Mouse (Mus musculus) limb, embryonic 14.5 days (tissue): ENCODE data around the gene Klk7. TPM values are rescaled to one million over a fixed set of nuclear protein-coding genes. Genes with fewer than 3 reads are reported as not detected.

Experiments used
- ATAC-seq: fragments of 200-750 bp; cut with Nextera tagmentation; 2 replicates; pipeline ENCODE4 v1.8.0; 2017; ENCODE audit warnings: low read depth, moderate number of reproducible peaks, moderate TSS enrichment; ENCODE audit not compliant: low FRiP score
- DNase-seq: peaks from one replicate; pipeline ENCODE4 v3.0.0-alpha.2; 2015; ENCODE audit warnings: low spot score
- H3K27ac ChIP-seq: fragments of 300-500 bp; sonication (generic); replicated peaks from 2 replicates; pipeline ENCODE4 v1.5.1; 2014; ENCODE audit warnings: low read depth, mild to moderate bottlenecking, low read length, moderate library complexity, mixed read lengths
- H3K27me3 ChIP-seq: fragments of 300-500 bp; sonication (generic); 2 replicates; pipeline ENCODE4 v1.6.1; 2014; ENCODE audit warnings: low read length, mixed read lengths; ENCODE audit not compliant: control insufficient read depth, insufficient read depth
- H3K36me3 ChIP-seq: fragments of 300-500 bp; sonication (generic); 2 replicates; pipeline ENCODE4 v1.6.1; 2014; ENCODE audit warnings: mild to moderate bottlenecking, low read length, moderate library complexity, mixed read lengths; ENCODE audit not compliant: control insufficient read depth, insufficient read depth
- H3K4me1 ChIP-seq: fragments of 300-500 bp; sonication (generic); 2 replicates; pipeline ENCODE4 v1.6.1; 2014; ENCODE audit warnings: antibody characterized with exemption, low read length, mixed read lengths; ENCODE audit not compliant: control insufficient read depth, insufficient read depth
- H3K4me2 ChIP-seq: fragments of 300-500 bp; sonication (generic); replicated peaks from 2 replicates; pipeline ENCODE4 v1.6.1; 2014; ENCODE audit warnings: low read depth, mild to moderate bottlenecking, low read length, moderate library complexity; ENCODE audit not compliant: severe bottlenecking
- H3K4me3 ChIP-seq: fragments of 300-500 bp; sonication (generic); replicated peaks from 2 replicates; pipeline ENCODE4 v1.5.1; 2014; ENCODE audit warnings: low read length
- H3K9ac ChIP-seq: fragments of 300-500 bp; sonication (generic); 2 replicates; pipeline ENCODE4 v1.6.1; 2014; ENCODE audit warnings: mild to moderate bottlenecking, low read depth, low read length, moderate library complexity; ENCODE audit not compliant: severe bottlenecking
- H3K9me3 ChIP-seq: fragments of 300-500 bp; sonication (generic); 2 replicates; pipeline ENCODE4 v1.6.1; 2016; ENCODE audit warnings: low read length; ENCODE audit not compliant: control insufficient read depth
- POLR2A ChIP-seq: fragments of 200-500 bp; IDR thresholded peaks from 2 replicates; pipeline ENCODE4 v1.8.0; 2012; ENCODE audit warnings: inconsistent platforms, mild to moderate bottlenecking, moderate library complexity, borderline replicate concordance; ENCODE audit not compliant: insufficient read depth, insufficient read length; ENCODE audit errors: extremely low read depth
- WGBS: fragments of 180-500 bp; shearing (Covaris S2); extraction: QIAGEN DNeasy Blood & Tissue Kit; methylation state at CpG from one replicate; pipeline ENCODE4 v1.1.7; 2014; 5-methylcytosine and 5-hydroxymethylcytosine counted together
- polyA plus RNA-seq, 2 experiments: library from polyadenylated mRNA; depleted of rRNA in 1 of 2; stranded (reverse) in 1 of 2; unstranded in 1 of 2; fragments of >200 nt; fragmentation: Nextera tagmentation in 1 of 2; extraction: Ambion mirVana in 1 of 2; gene quantifications; 2 replicates each; pipeline versions ENCODE4 v1.2.1 to v1.2.3; 2012 to 2014

Gene Klk7
- polyA plus RNA-seq, 2 experiments, result 0.12 to 0.21 TPM

DNA sequence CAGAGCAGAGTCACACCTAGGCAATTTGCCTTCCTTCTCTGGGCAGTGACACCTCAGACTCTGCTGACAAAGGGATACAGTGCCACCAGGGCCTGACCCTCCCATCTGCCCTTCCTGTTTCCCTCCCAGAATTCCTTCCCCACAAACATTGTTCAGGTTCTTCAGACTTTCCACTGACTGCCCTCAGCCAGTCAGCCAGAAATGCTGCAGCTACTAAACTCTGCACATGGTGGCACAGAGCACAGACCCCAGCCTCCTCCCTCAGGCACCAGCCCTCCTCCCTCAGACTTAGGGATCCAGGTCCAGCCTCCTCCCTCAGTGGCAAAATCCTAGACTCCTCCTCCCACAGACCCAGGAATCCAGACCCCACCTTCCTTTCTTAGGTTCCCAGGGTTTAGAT, 5.7 kb downstream of the Klk7 start:
- no peaks in the 10 kb centered on the region for H3K9me3 ChIP-seq
- H3K4me1 ChIP-seq, result no peaks in the 10 kb centered on the region
- no peak overlapping the region for H3K4me2 ChIP-seq
- ATAC-seq (no peak), DNase-seq (no peak)
- no peak overlapping the region for H3K9ac ChIP-seq
- H3K27me3 ChIP-seq, result no peaks in the 10 kb centered on the region
- no peak overlapping the region for H3K27ac ChIP-seq
- TF ChIP-seq POLR2A, result no peak
- H3K36me3 ChIP-seq, result no peaks in the 10 kb centered on the region
- no peak overlapping the region for H3K4me3 ChIP-seq

DNA sequence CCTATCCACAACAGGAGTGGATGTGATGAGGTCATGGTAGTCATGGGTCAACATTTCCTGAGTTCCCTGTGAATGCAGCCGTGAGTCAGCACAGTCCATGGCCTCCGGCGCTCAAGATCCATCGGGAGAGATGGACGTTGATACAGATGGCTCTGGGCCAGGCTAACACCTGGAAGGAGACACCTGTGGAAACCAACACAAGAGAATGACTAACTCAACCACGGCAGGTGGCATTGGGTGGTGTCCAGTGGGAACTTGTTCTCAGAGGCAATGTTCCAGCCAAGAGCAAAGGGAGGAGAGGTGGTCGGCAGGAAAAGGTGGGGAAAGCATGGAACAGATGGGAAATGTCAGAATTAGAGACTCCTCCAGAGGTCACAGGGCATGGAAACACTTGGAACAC, 10.5 kb downstream of the Klk7 start:
- H3K27ac ChIP-seq, result no peak overlapping the region
- H3K9me3 ChIP-seq, result no peaks in the 10 kb centered on the region
- 84% methylated on average over 7 of the region's 7 CpGs for WGBS
- no peak for ATAC-seq
- no peaks in the 10 kb centered on the region for H3K4me1 ChIP-seq
- H3K36me3 ChIP-seq, result no peaks in the 10 kb centered on the region
- H3K27me3 ChIP-seq, result no peaks in the 10 kb centered on the region
- DNase-seq, result no peak
- H3K4me3 ChIP-seq, result no peak overlapping the region
- H3K4me2 ChIP-seq, result no peak overlapping the region
- TF ChIP-seq POLR2A, result no peak
- H3K9ac ChIP-seq, result no peak overlapping the region

DNA sequence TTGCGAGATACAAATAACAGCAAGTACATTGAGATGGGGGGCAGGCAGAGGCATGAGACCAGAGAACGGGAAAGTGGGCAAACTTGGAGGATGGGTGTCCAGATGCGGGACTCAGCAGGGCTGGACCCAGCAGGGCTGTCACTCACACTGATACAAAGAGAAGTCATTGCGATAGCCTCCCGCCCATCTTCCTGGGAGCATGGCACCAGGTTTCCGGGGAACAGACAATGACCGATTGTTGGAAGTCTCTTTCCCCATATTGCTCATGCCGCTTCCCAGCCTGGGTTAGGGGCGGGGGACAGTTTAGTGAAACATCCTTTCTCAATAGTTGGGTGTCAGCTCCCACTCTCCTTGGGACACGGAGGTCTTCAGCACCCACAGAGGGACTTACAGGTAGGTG, 13.1 kb downstream of the Klk7 start, which contains the start of gene Klk6:
TSS of gene Klk6 (plus strand) at position 301 of the 400 bp plus-strand sequence.
- Histone ChIP-seq H3K27ac (no peak within 1 kb of the TSS), H3K9me3 (no peaks in the 10 kb centered on the region), H3K36me3 (no peaks in the 10 kb centered on the region), H3K4me3 (no peak within 1 kb of the TSS), H3K4me1 (no peaks in the 10 kb centered on the region), H3K27me3 (no peaks in the 10 kb centered on the region), H3K4me2 (no peak within 1 kb of the TSS), H3K9ac (no peak within 1 kb of the TSS)
- ATAC-seq (no peak), DNase-seq (no peak)
- no peak for TF ChIP-seq POLR2A
- 92% methylated on average over 10 of the region's 10 CpGs for WGBS

DNA sequence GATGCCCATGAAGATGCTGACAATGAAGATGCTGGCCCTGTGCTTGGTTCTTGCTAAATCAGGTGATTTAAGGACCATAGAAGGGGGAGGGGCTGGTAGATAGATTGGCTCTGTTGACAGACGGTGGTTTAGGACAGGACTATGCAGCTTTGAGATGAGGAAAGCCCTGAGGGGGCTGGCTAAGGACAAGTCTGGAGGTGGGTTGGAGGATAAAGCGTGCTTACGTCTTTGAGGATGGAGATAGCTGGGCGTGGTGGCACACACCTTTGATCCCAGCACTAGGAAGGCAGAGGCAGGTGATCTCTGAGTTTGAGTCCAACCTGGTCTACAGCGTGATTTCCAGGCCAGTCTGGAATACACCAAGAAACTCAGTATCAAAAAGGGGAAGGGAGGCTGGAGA, 15.0 kb downstream of the Klk7 start:
- ATAC-seq (no peak), DNase-seq (no peak)
- no peaks in the 10 kb centered on the region for H3K36me3 ChIP-seq
- H3K27ac ChIP-seq, result no peak overlapping the region
- no peak overlapping the region for H3K4me3 ChIP-seq
- no peaks in the 10 kb centered on the region for H3K27me3 ChIP-seq
- H3K4me1 ChIP-seq, result no peaks in the 10 kb centered on the region
- 76% methylated on average over 5 of the region's 5 CpGs for WGBS
- no peaks in the 10 kb centered on the region for H3K9me3 ChIP-seq
- H3K4me2 ChIP-seq, result no peak overlapping the region
- no peak for TF ChIP-seq POLR2A
- H3K9ac ChIP-seq, result no peak overlapping the region

DNA sequence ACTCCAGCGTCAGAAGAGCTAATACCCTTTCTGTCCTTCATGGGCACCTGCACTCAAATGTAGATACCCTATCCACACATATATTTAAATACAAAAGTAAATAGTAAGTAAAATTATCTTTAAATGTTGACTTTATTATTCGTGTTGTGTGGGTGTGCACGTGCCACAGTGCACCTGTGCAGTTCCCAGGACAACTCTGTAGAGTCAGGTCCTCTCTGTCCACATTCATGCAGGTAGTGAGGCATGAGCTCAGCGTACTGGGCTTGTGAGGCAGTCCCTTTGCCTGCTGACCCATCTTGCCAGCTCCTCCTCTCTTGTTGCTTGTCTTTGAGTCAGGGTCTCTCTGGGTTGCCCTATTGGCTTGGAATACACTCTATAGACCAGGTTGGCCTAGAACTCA, 16.6 kb downstream of the Klk7 start:
- Histone ChIP-seq H3K9ac (no peak overlapping the region), H3K4me1 (no peaks in the 10 kb centered on the region), H3K9me3 (no peaks in the 10 kb centered on the region), H3K36me3 (no peaks in the 10 kb centered on the region), H3K27me3 (no peaks in the 10 kb centered on the region), H3K4me3 (no peak overlapping the region), H3K4me2 (no peak overlapping the region), H3K27ac (no peak overlapping the region)
- no peak for ATAC-seq
- no peak for DNase-seq
- no peak for TF ChIP-seq POLR2A
- WGBS, result 85% methylated on average over 4 of the region's 4 CpGs

DNA sequence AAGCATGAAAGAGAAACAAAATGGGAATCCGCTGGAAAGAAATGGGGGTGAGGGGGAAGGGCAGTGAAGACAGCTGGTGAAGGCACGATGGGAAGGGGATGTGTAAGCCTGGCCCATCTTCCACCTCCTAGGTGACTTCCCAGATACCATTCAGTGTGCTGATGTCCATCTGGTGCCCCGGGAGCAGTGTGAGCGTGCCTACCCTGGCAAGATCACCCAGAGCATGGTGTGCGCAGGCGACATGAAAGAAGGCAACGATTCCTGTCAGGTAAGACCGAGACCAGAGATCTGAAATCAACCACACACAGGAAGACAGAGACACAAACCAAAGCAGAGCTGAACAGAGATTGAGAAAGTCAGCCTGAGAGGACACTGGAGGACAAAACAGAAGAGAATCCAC, 17.9 kb downstream of the Klk7 start:
- Histone ChIP-seq H3K4me2 (no peak overlapping the region), H3K4me3 (no peak overlapping the region), H3K27me3 (no peaks in the 10 kb centered on the region), H3K9me3 (no peaks in the 10 kb centered on the region), H3K9ac (no peak overlapping the region), H3K36me3 (no peaks in the 10 kb centered on the region), H3K27ac (no peak overlapping the region), H3K4me1 (no peaks in the 10 kb centered on the region)
- 89% methylated on average over 8 of the region's 8 CpGs for WGBS
- DNase-seq, result no peak
- TF ChIP-seq POLR2A, result no peak
- ATAC-seq, result no peak
